7 mouse cellular contexts compared by ENCODE assay signal in genomic region chr3:41565410-41565823, GRCm38 (mm10). TPM values are rescaled to one million over a fixed set of nuclear protein-coding genes. Genes with fewer than 3 reads are reported as not detected.
DNase-seq lines count a peak whose midpoint lies in the region; ATAC-seq and TF ChIP-seq lines count a peak whose summit lies in the region.

No protein-coding gene starts in this region.

- H3K4me2 ChIP-seq in intestine, postnatal 0 days (replicated peaks; ENCODE audit: low read depth): peak overlapping the region; percentile 93
- H3K4me2 ChIP-seq in midbrain, embryonic 11.5 days: peak overlapping the region; percentile 84

- no peaks in the 10 kb centered on the region for H3K36me3 ChIP-seq in intestine, postnatal 0 days (ENCODE audit: control insufficient read depth, insufficient read depth)
- no peaks in the 10 kb centered on the region for H3K36me3 ChIP-seq in midbrain, embryonic 11.5 days (ENCODE audit: control insufficient read depth, insufficient read depth, low read length)

- peak; percentile 64 for ATAC-seq in intestine, postnatal 0 days
- peak; percentile 75 for ATAC-seq in midbrain, embryonic 11.5 days (ENCODE audit: low FRiP score)

- WGBS in intestine, postnatal 0 days: 1% methylated on average over 47 of the region's 61 CpGs
- under 1% methylated on average over 46 of the region's 61 CpGs for WGBS in midbrain, embryonic 11.5 days

- intact Hi-C loops in left cerebral cortex, postnatal 4 days (cut with DNase I): loop anchor here (5.0 to 10.0 kb wide), 4 partner anchors 141 to 491 kb away; no protein-coding TSS in a partner anchor

- H3K27ac ChIP-seq in intestine, postnatal 0 days (ENCODE audit: low read depth, low read length): peak overlapping the region; percentile 98
- peak overlapping the region; percentile 98 for H3K27ac ChIP-seq in midbrain, embryonic 11.5 days (ENCODE audit: low read depth, low read length)

- TF ChIP-seq CTCF in intestine, postnatal 0 days (IDR thresholded peaks at IDR 0.05; ENCODE audit: low read depth): peak; percentile 11; the same call in 1 of the 2 replicates

- peak overlapping the region; percentile 70 for H3K4me3 ChIP-seq in intestine, postnatal 0 days (ENCODE audit: low read depth, low read length)
- peak overlapping the region; percentile 73 for H3K4me3 ChIP-seq in midbrain, embryonic 11.5 days (ENCODE audit: low read depth, low read length)

- no peaks in the 10 kb centered on the region for H3K27me3 ChIP-seq in intestine, postnatal 0 days (replicated peaks; ENCODE audit: control insufficient read depth, insufficient read depth, low read length)
- H3K27me3 ChIP-seq in midbrain, embryonic 11.5 days (ENCODE audit: control insufficient read depth, insufficient read depth, low read length): no peaks in the 10 kb centered on the region

- 0 out of 2 replicates have a peak, but pooled peaks cover 4% of the 10 kb centered on the region for H3K4me1 ChIP-seq in intestine, postnatal 0 days (replicated peaks; ENCODE audit: control insufficient read depth, insufficient read depth, low read length)
- peaks cover 9% of the 10 kb centered on the region; the same call in 1 of the 2 replicates for H3K4me1 ChIP-seq in midbrain, embryonic 11.5 days (ENCODE audit: control insufficient read depth, insufficient read depth, low read length)

- H3K9me3 ChIP-seq in intestine, postnatal 0 days (ENCODE audit: control insufficient read depth): no peaks in the 10 kb centered on the region
- no peaks in the 10 kb centered on the region for H3K9me3 ChIP-seq in midbrain, embryonic 11.5 days (ENCODE audit: control insufficient read depth, low read length)

- H3K9ac ChIP-seq in intestine, postnatal 0 days (ENCODE audit: low read depth, low read length): peak overlapping the region; percentile 88
- H3K9ac ChIP-seq in midbrain, embryonic 11.5 days (ENCODE audit: low read length): peak overlapping the region; percentile 95

- peak; percentile 94 for DNase-seq in adrenal gland, adult 2 months
- peak; percentile 62 for DNase-seq in embryo, embryonic 11.5 days (ENCODE audit: low read depth, low spot score)
- peak; percentile 81 to 87 for DNase-seq in gastrocnemius, postnatal 4 days (ENCODE audit: low spot score in 2 of 2)
- DNase-seq in left cerebral cortex, postnatal 4 days: peak; percentile 80
- peak; percentile 97 for DNase-seq in midbrain, embryonic 11.5 days (ENCODE audit: low spot score, missing footprints)
- peak; percentile 80 for DNase-seq in skeletal muscle tissue, adult 2 months (ENCODE audit: low read depth, low spot score)

RNA-seq across cellular contexts. Expression of gene Jade1, which starts 9.9 kb away (rescaled TPM):
- total RNA-seq in adrenal gland, adult 2 months (2021): 10 to 100 TPM; 33.2 to 58.2 TPM
- 21.4 and 64.9 TPM in 2 replicates for polyA plus RNA-seq in adrenal gland, adult 2 months (2012; rRNA removed)
- total RNA-seq in gastrocnemius, postnatal 4 days (2021): 10 to 100 TPM; 36.6 to 37.3 TPM
- polyA plus RNA-seq in intestine, postnatal 0 days (2015; fragmentation: Nextera tagmentation; extraction: Ambion mirVana): 15.3 and 18.4 TPM in 2 replicates
- 10 to 100 TPM; 29.0 to 29.4 TPM for total RNA-seq in left cerebral cortex, postnatal 4 days (2021)
- polyA plus RNA-seq in midbrain, embryonic 11.5 days (2014; fragmentation: Nextera tagmentation; extraction: Ambion mirVana): 17.1 and 20.2 TPM in 2 replicates

Comparison
In these comparisons a context has a peak if more than half of its experiments do, and no peak if none do; other contexts are left out.
1. Peak in every context shown above with its lines: DNase-seq, ATAC-seq, H3K4me3 ChIP-seq and H3K27ac ChIP-seq.